Mouse (Mus musculus) lung, postnatal 0 days (tissue): ENCODE results near the gene Rilpl1. TPM values are rescaled to one million over a fixed set of nuclear protein-coding genes. Genes with fewer than 3 reads are reported as not detected.
"Not testable (repeated sequence)": the region's sequence is repeated elsewhere in the genome, so short reads cannot be mapped to it uniquely, and the experiment has no call there.

Source experiments
- ATAC-seq: fragments of 200-750 bp; cut with Nextera tagmentation; 2 replicates; pipeline ENCODE4 v1.8.0; 2017; ENCODE audit warnings: moderate library complexity
- DNase-seq: peaks from one replicate; pipeline ENCODE4 v3.0.0-alpha.2; 2016; ENCODE audit warnings: low spot score
- H3K27ac ChIP-seq: fragments of 300-500 bp; sonication (generic); 2 replicates; pipeline ENCODE4 v1.5.1; 2014; ENCODE audit warnings: antibody characterized with exemption, mild to moderate bottlenecking, low read length, mixed read lengths
- H3K27me3 ChIP-seq: fragments of 300-500 bp; sonication (generic); replicated peaks from 2 replicates; pipeline ENCODE4 v1.6.1; 2014; ENCODE audit warnings: low read length, mixed read lengths; ENCODE audit not compliant: insufficient read depth
- H3K36me3 ChIP-seq: fragments of 300-500 bp; sonication (generic); 2 replicates; pipeline ENCODE4 v1.6.1; 2014; ENCODE audit warnings: low read length, mixed read lengths; ENCODE audit not compliant: insufficient read depth
- H3K4me1 ChIP-seq: fragments of 300-500 bp; sonication (generic); 2 replicates; pipeline ENCODE4 v1.6.1; 2014; ENCODE audit warnings: antibody characterized with exemption, low read depth, low read length, mixed read lengths; ENCODE audit not compliant: insufficient read depth
- H3K4me2 ChIP-seq: fragments of 300-500 bp; sonication (generic); replicated peaks from 2 replicates; pipeline ENCODE4 v1.6.1; 2014; ENCODE audit warnings: low read depth, mild to moderate bottlenecking, low read length, moderate library complexity, mixed read lengths
- H3K4me3 ChIP-seq: fragments of 300-500 bp; sonication (generic); 2 replicates; pipeline ENCODE4 v1.5.1; 2014; ENCODE audit warnings: low read depth, low read length
- H3K9ac ChIP-seq: fragments of 300-500 bp; sonication (generic); replicated peaks from 2 replicates; pipeline ENCODE4 v1.6.1; 2014; ENCODE audit warnings: low read depth, mild to moderate bottlenecking
- H3K9me3 ChIP-seq: fragments of 300-500 bp; sonication (generic); 2 replicates; pipeline ENCODE4 v1.6.1; 2016; ENCODE audit warnings: low read length, mixed read lengths
- CTCF ChIP-seq: IDR thresholded peaks from 2 replicates; pipeline ENCODE4 v1.5.1; 2016; ENCODE audit warnings: antibody characterized with exemption, mild to moderate bottlenecking
- EP300 ChIP-seq: IDR thresholded peaks from 2 replicates; pipeline ENCODE4 v1.6.1; 2016; ENCODE audit warnings: antibody characterized with exemption, mild to moderate bottlenecking, control low read depth
- WGBS: fragments of 180-500 bp; shearing (Covaris S2); extraction: QIAGEN DNeasy Blood & Tissue Kit; methylation state at CpG from one replicate; pipeline ENCODE4 v1.1.7; 2014; 5-methylcytosine and 5-hydroxymethylcytosine counted together
- polyA plus RNA-seq: library from polyadenylated mRNA; unstranded; fragments of >200 nt; fragmentation: Nextera tagmentation; extraction: Ambion mirVana; gene quantifications from 2 replicates; pipeline ENCODE4 v1.2.1, GENCODE M21; 2015

The Rilpl1 gene
- polyA plus RNA-seq, 1 experiment from 2014 or later = 24.4 TPM

- H3K36me3 ChIP-seq = 0 out of 2 replicates have a peak, but pooled peaks cover 5% of the 10 kb centered on the region
- under 1% methylated on average over 66 of the region's 66 CpGs for WGBS
- peak within 1 kb of the TSS; percentile 68 for H3K9ac ChIP-seq
Observed at GRCm38 (mm10) chr5:124552558-124553307, 21.5 kb upstream of the Rilpl1 start, which contains the start of gene Ddx55. TSS of gene Ddx55 (plus strand) at chr5:124552864.

GRCm38 (mm10) chr5:124552094-124552472 lies 20.9 kb upstream of the Rilpl1 start:
- 0 out of 2 replicates have a peak, but pooled peaks have one; percentile 3 for TF ChIP-seq EP300
- TF ChIP-seq CTCF = no peak
- WGBS = 8% methylated on average over 9 of the region's 9 CpGs
- no peak for ATAC-seq
- Histone ChIP-seq H3K36me3 (0 out of 2 replicates have a peak, but pooled peaks cover 8% of the 10 kb centered on the region), H3K4me1 (peaks cover 4% of the 10 kb centered on the region; the same call in 1 of the 2 replicates), H3K4me2 (peak overlapping the region; percentile 83), H3K4me3 (peak overlapping the region; percentile 85), H3K27ac (peak overlapping the region; percentile 82), H3K9me3 (no peaks in the 10 kb centered on the region), H3K27me3 (no peaks in the 10 kb centered on the region), H3K9ac (peak overlapping the region; percentile 68)
- DNase-seq = peak; percentile 25

More at GRCm38 (mm10) chr5:124552558-124553307, 21.5 kb upstream of the Rilpl1 start, which contains the start of gene Ddx55:
- TF ChIP-seq CTCF (peak; percentile 57), EP300 (no peak)
- peak within 1 kb of the TSS; percentile 83 for H3K4me2 ChIP-seq
- H3K9me3 ChIP-seq = no peaks in the 10 kb centered on the region
- no peaks in the 10 kb centered on the region for H3K27me3 ChIP-seq
- H3K4me3 ChIP-seq = peak within 1 kb of the TSS; percentile 85
- peaks cover 4% of the 10 kb centered on the region; the same call in 1 of the 2 replicates for H3K4me1 ChIP-seq
- DNase-seq (peak; percentile 96), ATAC-seq (peak; percentile 93)
- peak within 1 kb of the TSS; percentile 82 for H3K27ac ChIP-seq

GRCm38 (mm10) chr5:124551349-124552093 lies 20.3 kb upstream of the Rilpl1 start:
- ATAC-seq, H3K4me1 ChIP-seq, DNase-seq, H3K27me3 ChIP-seq, H3K9me3 ChIP-seq, H3K36me3 ChIP-seq: not testable (repeated sequence)
- Histone ChIP-seq H3K9ac (peak overlapping the region; percentile 68; the same call in 1 of the 2 replicates), H3K4me2 (peak overlapping the region; percentile 83), H3K27ac (peak overlapping the region; percentile 82; the same call in 1 of the 2 replicates), H3K4me3 (peak overlapping the region; percentile 85; the same call in 1 of the 2 replicates)
- TF ChIP-seq CTCF (peak; percentile 29; the same call in 1 of the 2 replicates), EP300 (0 out of 2 replicates have a peak, but pooled peaks have one; percentile 5)
- WGBS = 25% methylated on average over 5 of the region's 5 CpGs

GRCm38 (mm10) chr5:124550737-124551136 lies 19.5 kb upstream of the Rilpl1 start:
- not testable (repeated sequence) for H3K9ac ChIP-seq, H3K4me2 ChIP-seq, H3K27me3 ChIP-seq, H3K4me1 ChIP-seq, H3K27ac ChIP-seq, H3K9me3 ChIP-seq, DNase-seq, H3K4me3 ChIP-seq, ATAC-seq
- peaks cover 14% of the 10 kb centered on the region; the same call in 1 of the 2 replicates for H3K36me3 ChIP-seq
- WGBS = 67% methylated on average over 4 of the region's 4 CpGs

- H3K9ac ChIP-seq = peak overlapping the region; percentile 84
- peak overlapping the region; percentile 72 for H3K4me3 ChIP-seq
- H3K36me3 ChIP-seq = peaks cover 15% of the 10 kb centered on the region; the same call in 1 of the 2 replicates
- ATAC-seq (no peak), DNase-seq (no peak)
- H3K9me3 ChIP-seq = no peaks in the 10 kb centered on the region
- H3K4me2 ChIP-seq = peak overlapping the region; percentile 65
- TF ChIP-seq CTCF (no peak), EP300 (no peak)
- peaks cover 6% of the 10 kb centered on the region for H3K4me1 ChIP-seq
- WGBS = 5% methylated on average over 8 of the region's 8 CpGs
- peak overlapping the region; percentile 96; the same call in 1 of the 2 replicates for H3K27ac ChIP-seq
- H3K27me3 ChIP-seq = no peaks in the 10 kb centered on the region
Observed at GRCm38 (mm10) chr5:124541602-124541973, 10.4 kb upstream of the Rilpl1 start.
